Mouse (Mus musculus): ENCODE measurements around the gene Gm28102.
"Not testable (repeated sequence)": the region's sequence is repeated elsewhere in the genome, so short reads cannot be mapped to it uniquely, and the experiment has no call there.

The Gm28102 gene

GRCm38 (mm10) chrY:88053015-88053414 is at the start of gene Gm28102:
Gene Gm28102 (plus strand): TSS chrY:88053315.
- DNase-seq, result not testable (repeated sequence)

Measured in thymus, adult 18-20 months (tissue).